Mouse (Mus musculus): ENCODE results near the gene St5. TPM values are rescaled to one million over a fixed set of nuclear protein-coding genes. Genes with fewer than 3 reads are reported as not detected.

St5 gene
- total and polyA plus RNA-seq, 2 experiments from 2014 or later = 12.3 to 18.0 TPM

DNA sequence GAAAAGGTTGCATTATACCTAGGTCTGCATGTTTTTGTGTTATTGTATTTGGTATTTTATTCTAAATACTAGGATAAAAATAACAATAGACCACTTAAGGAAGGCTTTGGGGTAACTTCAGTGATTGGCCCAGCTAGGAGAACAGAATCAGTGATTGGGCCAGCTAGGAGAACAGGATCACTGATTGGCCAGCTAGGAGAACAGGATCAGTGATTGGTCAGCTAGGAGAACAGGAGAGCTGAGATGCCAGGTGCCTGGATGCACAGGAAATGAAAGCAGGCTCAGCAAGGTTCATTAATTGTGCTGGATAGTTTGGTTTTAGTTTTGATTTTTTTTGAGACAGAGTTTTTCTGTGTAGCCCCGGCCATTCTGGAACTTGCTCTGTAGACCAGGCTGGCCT lies 22.5 kb downstream of the St5 start:
- no peaks in the 10 kb centered on the region for H3K27me3 ChIP-seq (ENCODE audit: insufficient read depth, low read length)
- H3K27ac ChIP-seq (ENCODE audit: low read depth, low read length) = no peak overlapping the region
- H3K4me1 ChIP-seq (ENCODE audit: insufficient read depth) = no peaks in the 10 kb centered on the region
- TF ChIP-seq CTCF (IDR thresholded peaks at IDR 0.05; ENCODE audit: low read depth) = no peak
- no peak overlapping the region for H3K4me2 ChIP-seq (ENCODE audit: low read depth)
- no peaks in the 10 kb centered on the region for H3K36me3 ChIP-seq (ENCODE audit: insufficient read depth)
- ATAC-seq (no peak), DNase-seq (no peak)
- no peak overlapping the region for H3K9ac ChIP-seq
- H3K9me3 ChIP-seq (ENCODE audit: low read length) = no peaks in the 10 kb centered on the region
- no peak overlapping the region for H3K4me3 ChIP-seq (ENCODE audit: low read depth, low read length)
- WGBS = 88% methylated on average over 1 of the region's 1 CpGs

DNA sequence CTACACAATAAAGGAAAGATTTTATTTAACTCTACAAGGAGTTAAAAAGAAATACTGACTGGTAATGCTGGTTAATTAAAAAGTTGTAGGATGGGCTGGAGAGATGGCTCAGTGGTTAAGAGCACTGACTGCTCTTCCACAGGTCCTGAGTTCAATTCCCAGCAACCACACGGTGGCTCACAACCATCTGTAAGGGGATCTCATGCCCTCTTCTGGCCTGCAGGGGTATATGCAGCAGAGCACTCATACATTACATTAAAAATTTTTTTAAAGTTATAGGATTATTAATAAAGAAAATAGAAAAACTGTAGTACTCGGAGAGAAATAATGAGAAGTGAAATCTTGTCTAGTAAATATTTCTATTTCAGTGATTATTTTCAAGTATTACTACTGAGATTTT lies 23.1 kb downstream of the St5 start:
- WGBS = 91% methylated on average over 2 of the region's 2 CpGs
- Histone ChIP-seq H3K4me1 (ENCODE audit: insufficient read depth) (no peaks in the 10 kb centered on the region), H3K9ac (no peak overlapping the region), H3K9me3 (ENCODE audit: low read length) (no peaks in the 10 kb centered on the region), H3K4me2 (ENCODE audit: low read depth) (no peak overlapping the region), H3K4me3 (ENCODE audit: low read depth, low read length) (no peak overlapping the region), H3K27me3 (ENCODE audit: insufficient read depth, low read length) (no peaks in the 10 kb centered on the region), H3K36me3 (ENCODE audit: insufficient read depth) (no peaks in the 10 kb centered on the region), H3K27ac (ENCODE audit: low read depth, low read length) (no peak overlapping the region)
- no peak for ATAC-seq
- TF ChIP-seq CTCF (IDR thresholded peaks at IDR 0.05; ENCODE audit: low read depth) = no peak
- no peak for DNase-seq

- H3K4me1 ChIP-seq (ENCODE audit: insufficient read depth) = no peaks in the 10 kb centered on the region; the same call in 1 of the 2 replicates
- no peaks in the 10 kb centered on the region for H3K36me3 ChIP-seq (ENCODE audit: insufficient read depth)
- DNase-seq (no peak), ATAC-seq (no peak)
- H3K4me3 ChIP-seq (ENCODE audit: low read depth, low read length) = no peak overlapping the region
- H3K27me3 ChIP-seq (ENCODE audit: insufficient read depth, low read length) = no peaks in the 10 kb centered on the region
- 69% methylated on average over 4 of the region's 4 CpGs for WGBS
- no peaks in the 10 kb centered on the region for H3K9me3 ChIP-seq (ENCODE audit: low read length)
- no peak overlapping the region for H3K4me2 ChIP-seq (ENCODE audit: low read depth)
- H3K9ac ChIP-seq = no peak overlapping the region
- no peak overlapping the region for H3K27ac ChIP-seq (ENCODE audit: low read depth, low read length)
- no peak for TF ChIP-seq CTCF (IDR thresholded peaks at IDR 0.05; ENCODE audit: low read depth)
Observed at GRCm38 (mm10) chr7:109674944-109675628, 28.3 kb downstream of the St5 start.

DNA sequence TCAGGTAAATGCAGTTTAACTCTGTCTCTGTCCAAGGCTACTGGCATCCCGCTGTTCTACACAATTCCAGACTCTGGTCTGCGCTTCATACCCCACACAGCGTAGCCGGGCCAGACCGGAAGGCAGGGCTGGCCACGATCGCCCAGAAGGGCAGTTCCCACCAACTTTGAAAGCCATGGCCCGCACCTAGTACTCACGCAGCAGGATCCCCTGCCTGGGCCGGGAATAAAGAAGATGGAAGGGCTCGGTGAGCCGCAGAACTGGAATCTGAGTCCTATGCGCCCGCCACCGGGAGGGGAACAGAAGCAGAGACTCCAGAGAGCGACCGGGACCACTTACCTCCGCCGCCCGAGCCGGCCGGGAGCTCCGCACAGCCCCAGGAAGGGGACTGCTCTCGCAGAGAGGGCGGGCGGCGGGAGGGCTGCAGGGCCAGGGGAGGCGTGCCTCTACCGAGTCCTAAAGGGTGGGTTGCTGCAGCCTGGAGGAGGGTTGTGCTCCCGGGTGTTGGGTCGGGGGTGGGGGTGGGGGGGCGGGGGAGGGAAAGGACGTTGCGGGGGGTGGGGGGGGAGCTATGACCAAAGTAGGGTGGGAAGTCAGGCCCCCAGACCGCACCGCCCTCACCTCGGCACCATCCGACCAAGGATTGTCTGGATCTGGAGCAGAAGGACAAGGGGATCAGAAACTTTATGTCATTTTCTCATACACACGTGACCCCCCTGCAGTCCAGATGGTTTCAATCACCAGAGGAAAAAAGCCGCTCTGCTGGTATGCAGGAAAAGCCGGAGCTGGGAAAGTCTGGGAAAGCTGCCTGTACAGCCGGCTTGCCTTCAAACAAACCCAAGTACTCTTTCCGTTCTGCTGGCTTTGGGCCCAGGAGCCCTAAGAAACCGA lies 31.6 kb downstream of the St5 start:
- WGBS = under 1% methylated on average over 39 of the region's 44 CpGs
- DNase-seq (peak; percentile 86), ATAC-seq (peak; percentile 92)
- Histone ChIP-seq H3K4me3 (ENCODE audit: low read depth, low read length) (peak overlapping the region; percentile 56), H3K4me2 (ENCODE audit: low read depth) (peak overlapping the region; percentile 97), H3K9ac (peak overlapping the region; percentile 62), H3K9me3 (ENCODE audit: low read length) (no peaks in the 10 kb centered on the region), H3K27me3 (ENCODE audit: insufficient read depth, low read length) (no peaks in the 10 kb centered on the region), H3K36me3 (ENCODE audit: insufficient read depth) (no peaks in the 10 kb centered on the region), H3K4me1 (ENCODE audit: insufficient read depth) (no peaks in the 10 kb centered on the region; the same call in 1 of the 2 replicates), H3K27ac (ENCODE audit: low read depth, low read length) (peak overlapping the region; percentile 67; the same call in 1 of the 2 replicates)
- TF ChIP-seq CTCF (IDR thresholded peaks at IDR 0.05; ENCODE audit: low read depth) = no peak

DNA sequence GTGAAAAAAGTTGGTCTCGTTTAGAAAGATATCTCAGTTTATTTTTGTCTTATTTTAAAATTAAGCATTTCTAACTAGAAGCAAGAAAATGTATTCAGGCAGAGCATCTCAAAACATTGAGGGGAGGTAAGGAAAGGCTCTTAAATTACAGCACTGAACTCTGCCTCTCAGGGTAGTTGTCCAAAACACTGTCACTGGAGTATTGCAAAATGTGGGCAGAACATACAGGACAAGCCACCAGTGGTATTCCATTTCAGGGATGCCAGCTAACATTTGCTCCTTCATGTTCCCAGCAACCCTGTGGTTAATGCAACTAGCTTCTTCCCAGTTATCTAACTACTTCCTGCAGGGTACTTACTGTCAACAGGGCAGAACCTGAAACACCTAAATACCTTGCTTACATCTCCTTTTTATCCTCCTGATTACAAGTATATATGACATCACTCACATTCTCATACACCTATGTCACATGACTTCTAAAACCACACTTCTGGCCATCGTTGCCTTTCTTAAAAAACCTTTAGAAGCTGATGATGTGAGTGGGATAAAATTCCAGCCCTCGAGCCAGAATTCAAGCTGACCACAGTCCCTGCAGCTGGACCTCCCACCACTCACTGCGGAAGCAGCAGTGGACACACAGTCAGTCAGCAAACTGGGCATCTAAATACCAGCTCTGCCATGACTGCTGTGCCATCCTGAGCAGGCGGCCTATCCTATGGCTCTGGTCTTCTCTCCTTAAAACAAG lies 33.8 kb downstream of the St5 start:
- ATAC-seq (no peak), DNase-seq (no peak)
- Histone ChIP-seq H3K4me2 (ENCODE audit: low read depth) (no peak overlapping the region), H3K4me3 (ENCODE audit: low read depth, low read length) (no peak overlapping the region), H3K36me3 (ENCODE audit: insufficient read depth) (no peaks in the 10 kb centered on the region), H3K4me1 (ENCODE audit: insufficient read depth) (no peaks in the 10 kb centered on the region; the same call in 1 of the 2 replicates), H3K27ac (ENCODE audit: low read depth, low read length) (no peak overlapping the region), H3K9ac (no peak overlapping the region), H3K9me3 (ENCODE audit: low read length) (no peaks in the 10 kb centered on the region), H3K27me3 (ENCODE audit: insufficient read depth, low read length) (no peaks in the 10 kb centered on the region)
- WGBS = 83% methylated on average over 5 of the region's 5 CpGs
- TF ChIP-seq CTCF (IDR thresholded peaks at IDR 0.05; ENCODE audit: low read depth) = no peak

DNA sequence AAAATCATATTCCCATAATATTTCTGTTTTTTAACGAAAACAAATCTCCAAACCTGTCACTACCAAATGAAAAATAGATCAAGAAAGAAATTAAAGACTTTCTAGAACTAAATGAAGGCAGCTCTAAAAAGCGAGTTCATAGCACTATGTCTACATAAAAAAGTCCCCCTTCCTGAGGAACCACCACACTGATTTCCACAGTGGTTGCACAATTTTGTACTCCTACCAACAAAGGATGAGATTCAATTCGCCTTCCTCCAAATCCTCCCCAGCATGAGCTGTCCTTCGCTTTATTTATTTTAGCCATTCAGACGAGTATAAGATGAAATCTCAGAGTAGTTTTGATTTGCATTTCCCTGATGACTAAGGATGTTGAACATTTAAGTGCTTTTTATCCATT lies 36.7 kb downstream of the St5 start:
- 80% methylated on average over 5 of the region's 5 CpGs for whole genome bisulfite sequencing
- no peak for DNase-seq
- Histone ChIP-seq H3K27me3 (ENCODE audit: insufficient read depth, low read length) (no peaks in the 10 kb centered on the region), H3K4me2 (ENCODE audit: low read depth) (no peak overlapping the region), H3K27ac (ENCODE audit: low read depth, low read length) (no peak overlapping the region), H3K4me3 (ENCODE audit: low read depth, low read length) (no peak overlapping the region), H3K36me3 (ENCODE audit: insufficient read depth) (no peaks in the 10 kb centered on the region), H3K9me3 (ENCODE audit: low read length) (no peaks in the 10 kb centered on the region), H3K9ac (no peak overlapping the region), H3K4me1 (ENCODE audit: insufficient read depth) (no peaks in the 10 kb centered on the region)
- no peak for TF ChIP-seq CTCF (IDR thresholded peaks at IDR 0.05; ENCODE audit: low read depth)
- no peak for ATAC-seq

Data from forebrain, postnatal 0 days (tissue).